Mouse (Mus musculus) hindbrain, embryonic 13.5 days (tissue): ENCODE data around the gene Olfr432. TPM values are rescaled to one million over a fixed set of nuclear protein-coding genes. Genes with fewer than 3 reads are reported as not detected.
"Not testable (repeated sequence)": the region's sequence is repeated elsewhere in the genome, so short reads cannot be mapped to it uniquely, and the experiment has no call there.

Experiments
- ATAC-seq: fragments of 200-750 bp; cut with Nextera tagmentation; 2 replicates; pipeline ENCODE4 v1.8.0; 2017; ENCODE audit warnings: moderate TSS enrichment; ENCODE audit not compliant: low FRiP score
- H3K27ac ChIP-seq: fragments of 300-500 bp; sonication (generic); 2 replicates; pipeline ENCODE4 v1.5.1; 2015; ENCODE audit warnings: inconsistent platforms, mild to moderate bottlenecking, moderate library complexity
- H3K27me3 ChIP-seq: fragments of 300-500 bp; sonication (generic); 2 replicates; pipeline ENCODE4 v1.6.1; 2015; ENCODE audit warnings: mild to moderate bottlenecking, inconsistent platforms
- H3K36me3 ChIP-seq: fragments of 300-500 bp; sonication (generic); 2 replicates; pipeline ENCODE4 v1.6.1; 2015; ENCODE audit warnings: mild to moderate bottlenecking, inconsistent platforms
- H3K4me1 ChIP-seq: fragments of 300-500 bp; sonication (generic); replicated peaks from 2 replicates; pipeline ENCODE4 v1.6.1; 2015; ENCODE audit warnings: inconsistent platforms
- H3K4me2 ChIP-seq: fragments of 300-500 bp; sonication (generic); 2 replicates; pipeline ENCODE4 v1.6.1; 2015; ENCODE audit warnings: inconsistent platforms, mild to moderate bottlenecking, moderate library complexity
- H3K4me3 ChIP-seq: fragments of 300-500 bp; sonication (generic); 2 replicates; pipeline ENCODE4 v1.5.1; 2015; ENCODE audit warnings: mild to moderate bottlenecking, inconsistent platforms
- H3K9ac ChIP-seq: fragments of 300-500 bp; sonication (generic); 2 replicates; pipeline ENCODE4 v1.6.1; 2015; ENCODE audit warnings: mild to moderate bottlenecking, inconsistent platforms
- H3K9me3 ChIP-seq: fragments of 300-500 bp; sonication (generic); 2 replicates; pipeline ENCODE4 v1.6.1; 2016; ENCODE audit warnings: inconsistent platforms
- WGBS: fragments of 180-500 bp; shearing (Covaris S2); methylation state at CpG from one replicate; pipeline ENCODE4 v1.1.7; 2015; 5-methylcytosine and 5-hydroxymethylcytosine counted together
- polyA plus RNA-seq: library from polyadenylated mRNA; unstranded; fragments of >200 nt; fragmentation: Nextera tagmentation; extraction: Ambion mirVana; gene quantifications from 2 replicates; pipeline ENCODE4 v1.2.1, GENCODE M21; 2015

Olfr432 gene
- not detected in 2 replicates for polyA plus RNA-seq

DNA sequence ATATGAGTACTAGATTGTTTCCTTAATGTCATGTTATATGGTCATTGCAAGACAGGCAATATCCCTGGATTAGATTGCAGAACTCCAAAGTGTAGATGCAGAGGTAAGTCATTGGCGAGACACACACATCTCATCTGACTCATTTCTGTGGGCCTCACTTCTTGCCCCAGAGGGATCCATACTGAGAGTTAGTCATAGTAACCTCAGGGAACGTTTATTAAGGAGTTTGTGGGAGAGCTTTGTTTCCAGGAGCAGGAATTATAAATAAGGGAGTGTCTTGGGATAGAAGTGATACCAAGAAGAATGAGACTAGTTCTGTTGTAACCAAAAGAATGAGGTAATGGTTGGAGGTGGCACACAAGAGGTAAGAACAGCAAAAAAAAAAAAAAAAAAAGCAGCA lies at the start of gene Olfr432:
Olfr432 (plus strand) TSS at position 313 of the 400 bp plus-strand sequence.
- H3K27me3 ChIP-seq, result no peaks in the 10 kb centered on the region
- H3K9ac ChIP-seq, result no peak within 1 kb of the TSS
- H3K27ac ChIP-seq, result no peak within 1 kb of the TSS
- no peaks in the 10 kb centered on the region for H3K36me3 ChIP-seq
- H3K4me1 ChIP-seq, result no peaks in the 10 kb centered on the region
- no peak within 1 kb of the TSS for H3K4me3 ChIP-seq
- WGBS, result 75% methylated on average over 2 of the region's 2 CpGs
- H3K9me3 ChIP-seq, result no peaks in the 10 kb centered on the region
- no peak for ATAC-seq
- no peak within 1 kb of the TSS for H3K4me2 ChIP-seq

DNA sequence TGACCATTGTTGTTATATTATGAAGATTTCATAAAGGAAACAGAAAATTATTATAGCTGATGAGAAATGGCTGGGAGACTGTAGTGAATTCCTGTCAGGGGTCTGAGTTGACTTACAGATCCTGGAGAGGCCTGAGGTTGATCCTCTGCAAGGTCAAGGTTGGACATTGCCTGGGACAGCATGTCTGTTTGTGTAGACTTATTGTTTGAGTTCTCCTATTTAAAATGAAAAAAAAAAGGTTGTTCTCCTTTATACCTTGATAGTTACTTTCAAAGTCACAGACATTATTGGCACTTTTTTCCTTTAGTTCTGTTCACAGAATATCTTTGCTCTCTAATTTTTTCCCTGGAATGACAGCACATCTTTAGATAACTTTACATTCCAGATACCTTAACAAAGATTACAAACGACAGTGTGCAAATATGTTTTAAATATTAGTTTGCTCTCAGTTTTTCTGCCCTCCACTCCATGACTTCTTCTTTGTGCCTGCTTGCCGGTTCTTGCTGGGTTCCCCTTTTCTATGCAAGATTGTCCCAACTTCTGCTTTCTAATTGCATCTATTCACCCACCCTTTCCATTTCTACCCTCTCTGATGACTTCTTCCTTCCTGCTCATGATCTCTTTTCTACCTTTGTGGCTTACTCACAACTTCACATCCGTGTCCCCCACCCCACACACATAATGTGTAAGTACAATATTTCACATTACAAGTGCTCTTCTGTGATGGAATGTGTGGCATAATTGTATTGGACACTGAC lies 44.5 kb upstream of the Olfr432 start:
- not testable (repeated sequence) for H3K27me3 ChIP-seq, H3K4me2 ChIP-seq, H3K27ac ChIP-seq, H3K9ac ChIP-seq, H3K36me3 ChIP-seq, H3K9me3 ChIP-seq, H3K4me3 ChIP-seq, ATAC-seq, H3K4me1 ChIP-seq
- WGBS, result 93% methylated on average over 2 of the region's 3 CpGs

DNA sequence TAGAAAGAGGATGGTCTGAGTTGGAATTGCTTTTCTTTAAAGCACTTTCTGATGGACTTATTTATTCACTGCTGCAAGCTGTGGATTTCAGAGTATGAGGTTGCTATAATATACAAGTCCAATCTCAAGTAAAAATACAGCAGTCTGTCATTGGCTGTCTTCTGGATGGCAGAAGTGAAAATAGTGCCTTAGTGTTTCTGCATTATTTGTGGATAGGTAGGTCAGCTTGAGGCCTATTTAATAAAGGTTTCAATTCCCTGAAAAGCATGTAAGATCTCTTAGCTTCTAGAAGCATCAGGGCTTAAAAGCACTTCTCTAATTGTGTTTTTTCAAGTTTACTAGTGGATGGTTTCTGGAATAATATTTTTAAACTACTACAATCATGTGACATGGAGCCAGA lies 42.0 kb upstream of the Olfr432 start:
- not testable (repeated sequence) for H3K27ac ChIP-seq, H3K9me3 ChIP-seq, H3K9ac ChIP-seq, ATAC-seq, H3K4me1 ChIP-seq, H3K27me3 ChIP-seq, H3K4me3 ChIP-seq, H3K4me2 ChIP-seq, H3K36me3 ChIP-seq

DNA sequence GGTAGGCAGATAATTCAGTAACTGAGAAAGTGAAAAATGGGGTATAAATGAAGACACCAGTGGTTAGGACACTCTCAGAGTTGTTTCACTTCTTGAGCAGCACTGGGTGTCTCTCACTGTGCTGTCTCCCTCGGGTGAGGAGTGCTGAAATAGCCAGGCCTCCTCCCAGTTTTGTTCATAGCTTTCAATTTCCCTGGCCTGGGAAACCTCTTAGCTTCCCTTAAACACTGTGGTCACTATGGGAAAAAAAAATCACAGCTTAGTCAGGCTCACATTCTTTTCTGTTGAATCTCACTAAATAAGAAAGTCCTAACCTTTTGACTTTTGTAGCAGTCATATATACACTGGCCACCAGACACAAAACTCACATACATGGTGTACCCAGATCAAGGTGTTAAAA lies 17.3 kb upstream of the Olfr432 start, which contains the start of gene Ifi205:
Ifi205 (minus strand) TSS at position 113 of the 400 bp plus-strand sequence.
- no peak for ATAC-seq

DNA sequence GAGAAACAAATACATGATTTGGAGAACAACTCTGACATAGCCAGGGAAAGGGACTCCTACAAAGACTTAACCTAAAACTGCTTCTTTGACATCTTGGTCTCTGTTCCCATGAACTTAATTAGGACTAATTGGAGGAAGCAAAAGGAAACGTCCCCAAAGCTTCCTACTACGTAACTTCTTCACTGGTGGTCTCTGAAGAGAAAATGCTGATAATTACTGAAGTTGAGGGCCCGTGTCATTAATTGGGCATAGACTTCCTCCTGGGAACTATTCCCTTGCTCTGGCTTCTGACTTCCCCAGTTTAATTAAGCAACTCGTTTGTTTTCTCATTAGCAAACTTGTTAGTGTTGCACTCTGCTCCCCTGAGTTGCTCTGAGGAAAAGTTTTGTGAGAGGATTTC lies 13.2 kb upstream of the Olfr432 start:
- Histone ChIP-seq H3K9me3 (no peaks in the 10 kb centered on the region), H3K36me3 (no peaks in the 10 kb centered on the region), H3K27ac (no peak overlapping the region), H3K4me1 (no peaks in the 10 kb centered on the region), H3K9ac (no peak overlapping the region), H3K4me3 (no peak overlapping the region), H3K4me2 (no peak overlapping the region), H3K27me3 (no peaks in the 10 kb centered on the region)
- ATAC-seq, result no peak
- 77% methylated on average over 4 of the region's 4 CpGs for WGBS

More for the DNA sequence above, 17.3 kb upstream of the Olfr432 start, which contains the start of gene Ifi205:
- H3K4me2 ChIP-seq, result no peak within 1 kb of the TSS
- no peak within 1 kb of the TSS for H3K4me3 ChIP-seq
- H3K9ac ChIP-seq, result no peak within 1 kb of the TSS
- no peaks in the 10 kb centered on the region for H3K36me3 ChIP-seq
- no peak within 1 kb of the TSS for H3K27ac ChIP-seq
- WGBS, result 70% methylated on average over 1 of the region's 1 CpGs
- H3K27me3 ChIP-seq, result no peaks in the 10 kb centered on the region
- H3K4me1 ChIP-seq, result no peaks in the 10 kb centered on the region
- H3K9me3 ChIP-seq, result no peaks in the 10 kb centered on the region

DNA sequence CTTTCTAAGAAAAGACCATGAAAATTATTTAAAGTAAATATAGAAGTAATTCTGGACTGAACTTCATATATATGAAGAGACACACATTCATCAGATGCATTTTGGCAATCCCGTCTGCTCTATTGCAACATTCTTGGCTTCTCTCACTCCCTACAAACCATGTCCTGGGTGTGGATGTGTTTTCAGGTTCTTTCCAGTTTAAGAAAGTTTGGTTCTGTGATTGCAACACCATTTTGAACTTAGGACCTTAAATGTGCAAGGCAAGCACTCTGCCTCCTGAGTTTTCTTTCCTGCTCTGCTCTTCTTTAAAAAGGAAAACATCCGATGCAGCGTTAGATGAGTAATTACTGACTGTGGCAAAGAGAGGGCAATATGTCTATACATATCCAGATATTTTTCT lies 10.5 kb upstream of the Olfr432 start:
- Histone ChIP-seq H3K36me3 (no peaks in the 10 kb centered on the region), H3K4me1 (no peaks in the 10 kb centered on the region), H3K27ac (no peak overlapping the region), H3K9ac (no peak overlapping the region), H3K4me3 (no peak overlapping the region), H3K27me3 (no peaks in the 10 kb centered on the region), H3K9me3 (no peaks in the 10 kb centered on the region), H3K4me2 (no peak overlapping the region)
- ATAC-seq, result no peak
- 85% methylated on average over 3 of the region's 3 CpGs for WGBS

DNA sequence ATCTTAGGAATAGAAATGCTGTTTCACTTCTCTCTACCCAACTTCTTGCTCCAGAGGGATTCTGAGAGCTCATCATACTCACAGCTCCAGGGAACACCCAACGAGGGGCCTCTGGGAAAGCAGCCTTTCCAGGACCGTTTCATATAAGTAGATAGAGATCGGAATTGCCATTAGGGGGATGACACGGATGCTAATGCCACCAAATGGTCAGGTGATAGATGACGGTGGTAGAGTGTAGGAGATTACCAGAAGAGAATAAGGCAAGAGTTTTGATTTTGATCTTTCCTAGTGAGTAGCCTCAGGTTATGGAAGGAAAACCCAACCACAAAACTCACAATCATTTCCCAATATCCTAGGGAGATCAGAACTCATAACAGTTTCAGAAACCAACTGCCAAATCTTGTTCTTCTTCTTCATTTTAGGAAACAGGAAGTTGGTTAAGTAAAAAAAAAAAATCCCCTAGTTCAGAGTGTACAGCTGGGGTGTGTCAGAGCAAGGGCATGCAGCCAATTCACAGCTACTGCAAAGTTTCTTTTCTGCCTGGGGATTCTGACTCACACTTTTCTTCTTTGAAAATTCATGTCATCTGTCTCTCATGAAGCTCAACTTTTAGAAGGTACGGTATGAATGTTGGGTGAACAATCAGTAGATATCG lies 8.4 kb upstream of the Olfr432 start, which contains the start of gene Olfr433:
Olfr433 (plus strand) TSS at position 183 of the 655 bp plus-strand sequence.
- Histone ChIP-seq H3K4me3 (no peak within 1 kb of the TSS), H3K4me2 (no peak within 1 kb of the TSS), H3K27me3 (no peaks in the 10 kb centered on the region), H3K9ac (no peak within 1 kb of the TSS), H3K27ac (no peak within 1 kb of the TSS), H3K9me3 (no peaks in the 10 kb centered on the region), H3K4me1 (no peaks in the 10 kb centered on the region), H3K36me3 (no peaks in the 10 kb centered on the region)
- WGBS, result 85% methylated on average over 7 of the region's 7 CpGs
- no peak for ATAC-seq

DNA sequence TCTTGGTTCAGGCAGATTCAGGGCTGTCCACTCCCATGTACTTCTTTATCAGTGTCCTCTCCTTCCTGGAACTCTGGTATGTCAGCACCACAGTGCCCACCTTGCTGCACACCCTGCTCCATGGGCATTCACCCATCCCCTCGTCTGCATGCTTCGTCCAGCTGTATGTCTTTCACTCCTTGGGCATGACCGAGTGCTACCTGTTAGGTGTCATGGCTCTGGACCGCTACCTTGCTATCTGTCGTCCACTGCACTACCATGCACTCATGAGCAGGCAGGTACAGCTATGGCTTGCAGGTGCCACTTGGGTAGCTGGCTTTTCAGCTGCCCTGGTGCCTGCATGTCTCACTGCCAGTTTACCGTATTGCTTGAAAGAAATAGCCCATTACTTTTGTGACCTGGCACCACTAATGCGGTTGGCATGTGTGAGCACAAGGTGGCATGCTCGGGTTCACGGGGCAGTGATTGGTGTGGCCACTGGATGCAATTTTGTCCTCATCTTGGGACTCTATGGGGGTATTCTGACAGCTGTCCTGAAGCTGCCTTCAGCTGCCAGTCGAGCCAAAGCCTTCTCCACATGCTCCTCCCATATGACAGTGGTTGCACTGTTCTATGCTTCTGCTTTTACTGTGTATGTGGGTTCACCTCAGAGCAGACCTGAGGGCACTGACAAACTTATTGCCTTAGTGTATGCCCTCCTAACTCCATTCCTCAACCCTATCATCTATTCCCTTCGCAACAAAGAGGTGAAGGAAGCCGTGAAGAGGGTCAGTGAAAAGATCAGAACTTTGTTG lies 6.7 kb upstream of the Olfr432 start:
- H3K27me3 ChIP-seq, ATAC-seq: not testable (repeated sequence)
- 91% methylated on average over 12 of the region's 12 CpGs for WGBS

DNA sequence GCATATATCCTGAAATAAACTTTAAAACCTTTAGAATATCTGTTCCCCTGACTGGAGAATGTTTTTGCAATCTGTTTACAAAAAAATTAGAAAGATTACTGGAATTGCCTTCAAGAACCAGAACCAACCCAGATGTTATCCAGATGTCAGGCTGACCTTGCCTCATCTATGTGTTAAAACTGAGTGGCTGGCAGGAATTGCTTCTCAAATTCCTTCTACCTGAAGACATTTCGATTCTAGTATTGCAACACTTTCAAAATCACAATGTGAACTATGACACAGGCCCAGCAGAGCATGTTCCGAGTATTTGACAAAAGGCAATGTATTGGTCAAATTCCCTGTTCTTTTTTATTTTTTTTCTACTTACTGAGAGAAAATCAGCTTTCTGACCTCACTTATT lies 4.6 kb upstream of the Olfr432 start:
- ATAC-seq, result no peak
- no peaks in the 10 kb centered on the region for H3K9me3 ChIP-seq
- WGBS, result 86% methylated on average over 2 of the region's 2 CpGs
- no peak overlapping the region for H3K4me2 ChIP-seq
- H3K27me3 ChIP-seq, result no peaks in the 10 kb centered on the region
- H3K9ac ChIP-seq, result no peak overlapping the region
- no peaks in the 10 kb centered on the region for H3K4me1 ChIP-seq
- no peak overlapping the region for H3K27ac ChIP-seq
- H3K4me3 ChIP-seq, result no peak overlapping the region
- no peaks in the 10 kb centered on the region for H3K36me3 ChIP-seq

More for the DNA sequence above, 6.7 kb upstream of the Olfr432 start:
- H3K4me3 ChIP-seq, H3K9ac ChIP-seq, H3K9me3 ChIP-seq, H3K4me1 ChIP-seq, H3K4me2 ChIP-seq, H3K36me3 ChIP-seq, H3K27ac ChIP-seq: not testable (repeated sequence)

DNA sequence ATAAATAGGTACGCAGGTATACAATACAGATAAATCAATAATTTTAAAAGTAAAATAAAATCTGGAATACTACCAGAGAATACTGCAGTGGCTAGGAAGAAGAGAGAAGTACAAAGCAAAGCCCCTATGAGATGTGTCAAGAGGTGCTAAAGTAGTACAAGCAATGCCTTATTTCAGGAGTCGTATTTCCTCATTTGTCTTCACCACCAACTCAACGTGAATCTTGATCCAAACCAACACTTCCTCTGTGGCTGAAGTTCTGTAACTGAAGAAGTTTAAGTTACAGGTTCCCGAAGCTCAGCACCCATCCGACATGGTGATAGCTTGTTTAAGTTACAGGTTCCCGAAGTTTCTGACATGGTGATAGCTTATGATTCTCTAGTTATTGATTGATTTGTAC lies 778 bp upstream of the Olfr432 start:
- not testable (repeated sequence) for H3K9ac ChIP-seq, H3K4me2 ChIP-seq, ATAC-seq, H3K9me3 ChIP-seq, H3K36me3 ChIP-seq, H3K27ac ChIP-seq, H3K4me3 ChIP-seq, H3K4me1 ChIP-seq, H3K27me3 ChIP-seq
- WGBS, result 90% methylated on average over 6 of the region's 6 CpGs

DNA sequence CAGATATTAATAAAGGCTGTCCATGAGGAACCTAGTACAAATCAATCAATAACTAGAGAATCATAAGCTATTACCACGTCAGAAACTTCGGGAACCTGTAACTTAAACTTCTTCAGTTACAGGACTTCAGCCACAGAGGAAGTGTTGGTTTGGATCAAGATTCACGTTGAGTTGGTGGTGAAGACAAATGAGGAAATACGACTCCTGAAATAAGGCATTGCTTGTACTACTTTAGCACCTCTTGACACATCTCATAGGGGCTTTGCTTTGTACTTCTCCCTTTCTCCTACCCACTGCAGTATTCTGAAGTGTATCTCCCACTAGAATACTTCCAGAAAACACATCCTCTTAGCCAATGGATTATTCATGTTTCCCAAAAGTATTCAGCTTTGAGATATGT lies 352 bp downstream of the Olfr432 start:
- not testable (repeated sequence) for H3K9ac ChIP-seq

DNA sequence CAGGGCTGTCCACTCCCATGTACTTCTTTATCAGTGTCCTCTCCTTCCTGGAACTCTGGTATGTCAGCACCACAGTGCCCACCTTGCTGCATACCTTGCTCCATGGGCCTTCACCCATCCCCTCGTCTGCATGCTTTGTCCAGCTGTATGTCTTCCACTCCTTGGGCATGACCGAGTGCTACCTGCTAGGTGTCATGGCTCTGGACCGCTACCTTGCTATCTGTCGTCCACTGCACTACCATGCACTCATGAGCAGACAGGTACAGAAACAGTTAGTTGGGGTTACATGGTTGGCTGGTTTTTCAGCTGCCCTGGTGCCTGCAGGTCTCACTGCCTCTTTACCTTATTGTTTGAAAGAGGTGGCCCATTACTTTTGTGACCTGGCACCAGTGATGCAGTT lies 1.5 kb downstream of the Olfr432 start:
- WGBS, result 91% methylated on average over 4 of the region's 4 CpGs
- no peak overlapping the region for H3K9ac ChIP-seq
- no peak for ATAC-seq
- no peaks in the 10 kb centered on the region for H3K36me3 ChIP-seq
- no peaks in the 10 kb centered on the region for H3K9me3 ChIP-seq
- no peaks in the 10 kb centered on the region for H3K4me1 ChIP-seq
- H3K27ac ChIP-seq, result no peak overlapping the region
- no peak overlapping the region for H3K4me2 ChIP-seq
- no peaks in the 10 kb centered on the region for H3K27me3 ChIP-seq
- H3K4me3 ChIP-seq, result no peak overlapping the region

More for the DNA sequence above, 352 bp downstream of the Olfr432 start:
- H3K4me1 ChIP-seq, ATAC-seq, H3K27ac ChIP-seq, H3K4me2 ChIP-seq, H3K4me3 ChIP-seq, H3K36me3 ChIP-seq, H3K27me3 ChIP-seq, H3K9me3 ChIP-seq: not testable (repeated sequence)
- 78% methylated on average over 4 of the region's 4 CpGs for WGBS
